11 mouse cellular contexts compared by ENCODE assay signal in genomic region chr4:122923392-122924344, GRCm38 (mm10). TPM values are rescaled to one million over a fixed set of nuclear protein-coding genes. Genes with fewer than 3 reads are reported as not detected.
DNase-seq lines count a peak whose midpoint lies in the region; ATAC-seq lines count a peak whose summit lies in the region.
"Had no signal": no experiment of that assay in that cellular context is flagged by ENCODE, and none has a peak within 500 bp of the region (broad histone marks: within the 10 kb centered on the region; RNA-seq: fewer than 3 reads in every experiment).

No protein-coding gene starts in this region.

- no peak for ATAC-seq in midbrain, embryonic 13.5 days
- ATAC-seq in forebrain, embryonic 11.5 days (replicated peaks; ENCODE audit: low FRiP score), result no peak
- ATAC-seq: hindbrain, embryonic 16.5 days; liver, postnatal 0 days had no signal

- 80% methylated on average over 15 of the region's 15 CpGs for WGBS in heart, embryonic 10.5 days
- 89% methylated on average over 15 of the region's 15 CpGs for WGBS in midbrain, embryonic 10.5 days
- WGBS in midbrain, embryonic 13.5 days, result 89% methylated on average over 15 of the region's 15 CpGs
- WGBS in forebrain, embryonic 11.5 days, result 89% methylated on average over 15 of the region's 15 CpGs

- H3K36me3 ChIP-seq in heart, embryonic 10.5 days, result no peaks in the 10 kb centered on the region
- no peaks in the 10 kb centered on the region for H3K36me3 ChIP-seq in midbrain, embryonic 10.5 days
- no peaks in the 10 kb centered on the region for H3K36me3 ChIP-seq in midbrain, embryonic 13.5 days
- no peaks in the 10 kb centered on the region for H3K36me3 ChIP-seq in forebrain, embryonic 11.5 days (ENCODE audit: control insufficient read depth, insufficient read depth, low read length)

- H3K9ac ChIP-seq in midbrain, embryonic 13.5 days (replicated peaks), result no peak overlapping the region
- H3K9ac ChIP-seq in forebrain, embryonic 11.5 days (ENCODE audit: low read length), result no peak overlapping the region
- H3K9ac ChIP-seq: liver, postnatal 0 days had no signal

- DNase-seq in heart, adult 11 months, result peak; percentile 93
- no peak for DNase-seq in heart, embryonic 10.5 days (ENCODE audit: low spot score)
- DNase-seq in midbrain, embryonic 10.5 days (ENCODE audit: low spot score), result no peak
- DNase-seq in kidney, adult 8-10 months, result peak; percentile 41 to 52
- peak; percentile 26 for DNase-seq in skeletal muscle tissue, adult 2 months (ENCODE audit: low read depth, low spot score)
- no peak for DNase-seq in spleen, postnatal 14 days (ENCODE audit: low spot score in 2 of 2)
- no peak for DNase-seq in forebrain, embryonic 11.5 days (ENCODE audit: low spot score)
- DNase-seq: cerebellum, adult 2 months; liver, postnatal 0 days had no signal

- H3K27me3 ChIP-seq in heart, embryonic 10.5 days (ENCODE audit: insufficient read depth, poor library complexity, severe bottlenecking), result no peaks in the 10 kb centered on the region
- no peaks in the 10 kb centered on the region for H3K27me3 ChIP-seq in midbrain, embryonic 10.5 days (ENCODE audit: low read depth, poor library complexity, severe bottlenecking)
- H3K27me3 ChIP-seq in midbrain, embryonic 13.5 days, result no peaks in the 10 kb centered on the region
- no peaks in the 10 kb centered on the region for H3K27me3 ChIP-seq in forebrain, embryonic 11.5 days (ENCODE audit: control insufficient read depth, insufficient read depth, low read length)

- no peaks in the 10 kb centered on the region for H3K4me1 ChIP-seq in heart, embryonic 10.5 days
- peaks cover 16% of the 10 kb centered on the region for H3K4me1 ChIP-seq in midbrain, embryonic 10.5 days
- H3K4me1 ChIP-seq in midbrain, embryonic 13.5 days (replicated peaks), result 0 out of 2 replicates have a peak, but pooled peaks cover 4% of the 10 kb centered on the region
- H3K4me1 ChIP-seq in forebrain, embryonic 11.5 days (replicated peaks; ENCODE audit: control insufficient read depth, insufficient read depth, low read length), result no peaks in the 10 kb centered on the region; the same call in 1 of the 2 replicates

- H3K9me3 ChIP-seq in heart, embryonic 10.5 days, result no peaks in the 10 kb centered on the region
- H3K9me3 ChIP-seq in midbrain, embryonic 10.5 days (replicated peaks), result no peaks in the 10 kb centered on the region
- no peaks in the 10 kb centered on the region for H3K9me3 ChIP-seq in midbrain, embryonic 13.5 days
- H3K9me3 ChIP-seq in forebrain, embryonic 11.5 days (ENCODE audit: control insufficient read depth, low read length), result no peaks in the 10 kb centered on the region

- no peak overlapping the region for H3K27ac ChIP-seq in heart, embryonic 10.5 days
- H3K27ac ChIP-seq in midbrain, embryonic 10.5 days (replicated peaks), result peak overlapping the region; percentile 67
- no peak overlapping the region for H3K27ac ChIP-seq in midbrain, embryonic 13.5 days
- no peak overlapping the region for H3K27ac ChIP-seq in forebrain, embryonic 11.5 days (ENCODE audit: low read depth, low read length)

- no peak overlapping the region for H3K4me2 ChIP-seq in midbrain, embryonic 13.5 days (replicated peaks)
- H3K4me2 ChIP-seq in forebrain, embryonic 11.5 days (ENCODE audit: low read depth, low read length, severe bottlenecking), result no peak overlapping the region

- no peak overlapping the region for H3K4me3 ChIP-seq in heart, embryonic 10.5 days
- no peak overlapping the region for H3K4me3 ChIP-seq in midbrain, embryonic 10.5 days
- H3K4me3 ChIP-seq in midbrain, embryonic 13.5 days (replicated peaks), result no peak overlapping the region
- H3K4me3 ChIP-seq in forebrain, embryonic 11.5 days (ENCODE audit: low read depth, low read length), result no peak overlapping the region

RNA-seq across cellular contexts. Expression of gene Mfsd2a, which starts 37.3 kb away (rescaled TPM):
- 1.6 and 2.0 TPM in 2 replicates for polyA plus RNA-seq in heart, embryonic 10.5 days (2016; fragmentation: Nextera tagmentation; extraction: Ambion mirVana)
- polyA plus RNA-seq in midbrain, embryonic 10.5 days (2016; fragmentation: Nextera tagmentation; extraction: Ambion mirVana), result 22.6 and 27.2 TPM in 2 replicates
- 31.7 and 32.5 TPM in 2 replicates for polyA plus RNA-seq in midbrain, embryonic 13.5 days (2015; fragmentation: Nextera tagmentation; extraction: Ambion mirVana)
- 22.5 TPM in 2 replicates for polyA plus RNA-seq in forebrain, embryonic 11.5 days (2014; fragmentation: Nextera tagmentation; extraction: Ambion mirVana)
- polyA plus RNA-seq: liver, postnatal 0 days had no signal

RNA-seq across cellular contexts. Expression of gene Cap1, which starts 37.8 kb away (rescaled TPM):
- polyA plus RNA-seq in heart, embryonic 10.5 days (2016; fragmentation: Nextera tagmentation; extraction: Ambion mirVana), result 21.7 and 56.6 TPM in 2 replicates
- polyA plus RNA-seq in midbrain, embryonic 10.5 days (2016; fragmentation: Nextera tagmentation; extraction: Ambion mirVana), result 69.4 and 79.4 TPM in 2 replicates
- polyA plus RNA-seq in midbrain, embryonic 13.5 days (2015; fragmentation: Nextera tagmentation; extraction: Ambion mirVana), result 73.8 and 77.2 TPM in 2 replicates
- 69.4 and 73.9 TPM in 2 replicates for polyA plus RNA-seq in forebrain, embryonic 11.5 days (2014; fragmentation: Nextera tagmentation; extraction: Ambion mirVana)

Comparison
In these comparisons a context has a peak if more than half of its experiments do, and no peak if none do; other contexts are left out.
1. DNase-seq: peak in heart, adult 11 months (single experiment), kidney, adult 8-10 months (2 of 2) and skeletal muscle tissue, adult 2 months (single experiment); none in heart, embryonic 10.5 days (single experiment), midbrain, embryonic 10.5 days (single experiment), spleen, postnatal 14 days (0 of 2) and forebrain, embryonic 11.5 days (single experiment).